Comparison of ENCODE assay signal across 29 mouse cellular contexts in genomic region chr14:77829673-77830072, GRCm38 (mm10). TPM values are rescaled to one million over a fixed set of nuclear protein-coding genes. Genes with fewer than 3 reads are reported as not detected.
A peak's percentile ranks its signal among the peaks of the same experiment; 100 is the strongest.
DNase-seq lines count a peak whose midpoint lies in the region; ATAC-seq and TF ChIP-seq lines count a peak whose summit lies in the region.
"Had no signal": no experiment of that assay in that cellular context is flagged by ENCODE, and none has a peak within 500 bp of the region (broad histone marks: within the 10 kb centered on the region; RNA-seq: fewer than 3 reads in every experiment).

No protein-coding gene starts in this region.

- peaks cover 2% of the 10 kb centered on the region; the same call in 1 of the 2 replicates for H3K79me2 ChIP-seq in liver, adult 2 months (ENCODE audit: control insufficient read depth, insufficient read depth, low read length)

- no peaks in the 10 kb centered on the region for H3K27me3 ChIP-seq in kidney, embryonic 15.5 days
- no peaks in the 10 kb centered on the region for H3K27me3 ChIP-seq in liver, adult 2 months (ENCODE audit: control insufficient read depth, insufficient read depth, low read length)
- no peaks in the 10 kb centered on the region for H3K27me3 ChIP-seq in liver, embryonic 12.5 days (replicated peaks)
- H3K27me3 ChIP-seq: CH12.LX; embryonic facial prominence, embryonic 12.5 days; embryonic facial prominence, embryonic 15.5 days; heart, embryonic 12.5 days; heart, embryonic 15.5 days; Patski had no signal

- peak; percentile 17 for DNase-seq in kidney, adult 11 months
- peak; percentile 8 to 31 for DNase-seq in kidney, adult 8-10 months
- no peak for DNase-seq in kidney, postnatal 14 days
- DNase-seq in liver, adult 2 months (ENCODE audit: extremely low read depth, low read depth, low spot score) = peak; percentile 51
- no peak for DNase-seq in embryo, embryonic 11 days
- DNase-seq: adrenal gland, adult 2 months; adrenal gland, postnatal 14 days; B cell, adult 2 months; cerebellum, adult 11-12 months; cerebellum, adult 9-10 months; cerebellum, postnatal 14 days; forebrain, postnatal 0 days; gastrocnemius, adult 2 months; gastrocnemius, postnatal 14 days; heart, adult 18-20 months; heart, postnatal 10 days; heart, postnatal 36 days had no signal

- TF ChIP-seq CTCF in liver, adult 2 months (IDR thresholded peaks at IDR 0.05; ENCODE audit: low read depth, low read length) = no peak

- H3K27ac ChIP-seq in kidney, embryonic 15.5 days = no peak overlapping the region
- H3K27ac ChIP-seq in liver, adult 2 months (replicated peaks; ENCODE audit: insufficient read depth, low read depth, low read length) = no peak overlapping the region
- H3K27ac ChIP-seq in liver, embryonic 12.5 days = no peak overlapping the region
- H3K27ac ChIP-seq: embryonic facial prominence, embryonic 12.5 days; embryonic facial prominence, embryonic 15.5 days; gastrocnemius, adult 2 months; heart, embryonic 15.5 days; hindbrain, embryonic 14.5 days; hindbrain, postnatal 0 days had no signal

- TF ChIP-seq POLR2A in liver, adult 2 months (IDR thresholded peaks at IDR 0.05; ENCODE audit: extremely low read depth, insufficient read depth, low read length) = no peak

- peaks cover 8% of the 10 kb centered on the region; the same call in 1 of the 2 replicates for H3K36me3 ChIP-seq in kidney, embryonic 15.5 days
- peaks cover 3% of the 10 kb centered on the region; the same call in 1 of the 2 replicates for H3K36me3 ChIP-seq in liver, adult 2 months (ENCODE audit: control insufficient read depth, insufficient read depth, low read length)
- H3K36me3 ChIP-seq in liver, embryonic 12.5 days = peaks cover 2% of the 10 kb centered on the region; the same call in 1 of the 2 replicates
- H3K36me3 ChIP-seq: embryonic facial prominence, embryonic 12.5 days; heart, embryonic 12.5 days; heart, embryonic 15.5 days had no signal

- H3K4me1 ChIP-seq in kidney, embryonic 15.5 days = no peaks in the 10 kb centered on the region
- H3K4me1 ChIP-seq in liver, adult 2 months (ENCODE audit: control insufficient read depth, insufficient read depth, low read length) = peaks cover 5% of the 10 kb centered on the region; the same call in 1 of the 2 replicates
- H3K4me1 ChIP-seq in liver, embryonic 12.5 days = no peaks in the 10 kb centered on the region
- H3K4me1 ChIP-seq: embryonic facial prominence, embryonic 12.5 days; embryonic facial prominence, embryonic 15.5 days had no signal

- no peak overlapping the region for H3K9ac ChIP-seq in kidney, embryonic 15.5 days
- no peak overlapping the region for H3K9ac ChIP-seq in liver, adult 2 months (ENCODE audit: low read depth, low read length)
- H3K9ac ChIP-seq in liver, embryonic 12.5 days = no peak overlapping the region
- H3K9ac ChIP-seq: embryonic facial prominence, embryonic 12.5 days; embryonic facial prominence, embryonic 15.5 days; forebrain, postnatal 0 days; heart, embryonic 12.5 days; heart, embryonic 15.5 days; hindbrain, embryonic 14.5 days had no signal

- ATAC-seq in kidney, embryonic 15.5 days (replicated peaks; ENCODE audit: low FRiP score) = no peak
- no peak for ATAC-seq in liver, embryonic 12.5 days
- ATAC-seq: forebrain, embryonic 14.5 days; forebrain, postnatal 0 days; hindbrain, postnatal 0 days; Patski had no signal

- no peak overlapping the region for H3K4me3 ChIP-seq in kidney, embryonic 15.5 days (replicated peaks)
- no peak overlapping the region for H3K4me3 ChIP-seq in liver, adult 2 months (ENCODE audit: insufficient read depth, low read depth, low read length)
- H3K4me3 ChIP-seq in liver, embryonic 12.5 days = no peak overlapping the region
- H3K4me3 ChIP-seq: embryonic facial prominence, embryonic 12.5 days; embryonic facial prominence, embryonic 15.5 days; gastrocnemius, adult 2 months; heart, embryonic 12.5 days; heart, embryonic 15.5 days had no signal

- no peaks in the 10 kb centered on the region for H3K9me3 ChIP-seq in kidney, embryonic 15.5 days (replicated peaks)
- H3K9me3 ChIP-seq in liver, embryonic 12.5 days (replicated peaks) = no peaks in the 10 kb centered on the region
- H3K9me3 ChIP-seq: embryonic facial prominence, embryonic 12.5 days; embryonic facial prominence, embryonic 15.5 days; G1E; heart, embryonic 12.5 days; heart, embryonic 15.5 days had no signal

- no peak overlapping the region for H3K4me2 ChIP-seq in kidney, embryonic 15.5 days
- no peak overlapping the region for H3K4me2 ChIP-seq in liver, embryonic 12.5 days
- H3K4me2 ChIP-seq: embryonic facial prominence, embryonic 12.5 days; embryonic facial prominence, embryonic 15.5 days; heart, embryonic 12.5 days; heart, embryonic 15.5 days; hindbrain, embryonic 14.5 days had no signal

- WGBS in kidney, embryonic 15.5 days = 85% methylated on average over 4 of the region's 4 CpGs
- 80% methylated on average over 4 of the region's 4 CpGs for WGBS in liver, adult 2 months
- 72% methylated on average over 4 of the region's 4 CpGs for WGBS in liver, embryonic 12.5 days (ENCODE audit: insufficient replicate concordance)

RNA-seq across cellular contexts. Expression of gene Dnajc15, which starts 45.3 kb away (rescaled TPM):
- polyA plus RNA-seq in kidney, embryonic 15.5 days (2015; fragmentation: Nextera tagmentation; extraction: Ambion mirVana) = 118 and 136 TPM in 2 replicates
- total RNA-seq in liver, adult 2 months (2014; rRNA removed) = 9.0 and 10.1 TPM in 2 replicates
- 5.3 and 5.8 TPM in 2 replicates for polyA plus RNA-seq in liver, adult 2 months (2012; rRNA removed)
- 60.8 and 62.5 TPM in 2 replicates for polyA plus RNA-seq in liver, embryonic 12.5 days (2016; fragmentation: Nextera tagmentation; extraction: Ambion mirVana)

Comparison
In these comparisons a context has a peak if more than half of its experiments do, and no peak if none do; other contexts are left out.
1. DNase-seq: peak in kidney, adult 11 months (single experiment), kidney, adult 8-10 months (2 of 2) and liver, adult 2 months (single experiment); none in kidney, postnatal 14 days (single experiment) and embryo, embryonic 11 days (single experiment).